Mouse (Mus musculus) ES-E14 (cell line): ENCODE data around the gene Sufu.

ENCODE experiments used
- HCFC1 ChIP-seq: IDR thresholded peaks from 2 replicates; pipeline ENCODE4 v1.6.1; 2012; ENCODE audit warnings: low read length, inconsistent platforms, borderline replicate concordance; ENCODE audit not compliant: insufficient read depth
- ZC3H11A ChIP-seq: IDR thresholded peaks from 2 replicates; pipeline ENCODE4 v1.6.1; 2012; ENCODE audit warnings: low read depth, mild to moderate bottlenecking, inconsistent platforms, low read length, borderline replicate concordance

- TF ChIP-seq ZC3H11A (no peak), HCFC1 (no peak)
Measured at GRCm38 (mm10) chr19:46506372-46506717, 109.6 kb downstream of the Sufu start.
